9 mouse cellular contexts compared by ENCODE assay signal in genomic region chr1:128622867-128623593, GRCm38 (mm10). TPM values are rescaled to one million over a fixed set of nuclear protein-coding genes. Genes with fewer than 3 reads are reported as not detected.
DNase-seq lines count a peak whose midpoint lies in the region; ATAC-seq and TF ChIP-seq lines count a peak whose summit lies in the region.
"Had no signal": no experiment of that assay in that cellular context is flagged by ENCODE, and none has a peak within 500 bp of the region (broad histone marks: within the 10 kb centered on the region; RNA-seq: fewer than 3 reads in every experiment).

No protein-coding gene starts in this region.

- ATAC-seq in kidney, embryonic 16.5 days (ENCODE audit: low FRiP score, low TSS enrichment) = peak; percentile 68
- ATAC-seq in hematopoietic stem cell, adult 5-6 weeks (replicated peaks in 1 of 2; ENCODE audit: insufficient read depth in 1 of 2, low FRiP score in 2 of 2, low TSS enrichment in 1 of 2, low read depth in 1 of 2, poor library complexity in 2 of 2, severe bottlenecking in 2 of 2) = peak; percentile 72 to 84
- ATAC-seq in midbrain, embryonic 15.5 days (replicated peaks) = peak; percentile 76

- TF ChIP-seq EP300 in MEL (IDR thresholded peaks at IDR 0.05; ENCODE audit: low read depth in 1 of 2, low read length in 2 of 2) = 0 out of 4 replicates have a peak, but pooled peaks of 1 of the 2 experiments have one; percentile 38

- H3K36me3 ChIP-seq in kidney, embryonic 16.5 days (ENCODE audit: insufficient read depth, low read length) = no peaks in the 10 kb centered on the region
- H3K36me3 ChIP-seq in kidney, adult 2 months (ENCODE audit: control insufficient read depth, insufficient read depth, low read length) = no peaks in the 10 kb centered on the region
- H3K36me3 ChIP-seq in MEL (ENCODE audit: control insufficient read depth in 1 of 2, insufficient read depth in 2 of 2, low read length in 2 of 2) = peaks cover 0 to 5% of the 10 kb centered on the region in 2 experiments; a peak in 1 of 4 replicates
- no peaks in the 10 kb centered on the region for H3K36me3 ChIP-seq in midbrain, embryonic 15.5 days (replicated peaks)
- H3K36me3 ChIP-seq: heart, embryonic 15.5 days had no signal

- no peak for TF ChIP-seq CTCF in kidney, adult 2 months (conservative IDR thresholded peaks at IDR 0.05; ENCODE audit: insufficient read depth, insufficient read length, low read depth, low read length)
- no peak for TF ChIP-seq CTCF in MEL (IDR thresholded peaks at IDR 0.05 in 2 of 3, conservative IDR thresholded peaks at IDR 0.05 in 1 of 3; ENCODE audit: control insufficient read depth in 1 of 3, insufficient read depth in 1 of 3, low read depth in 2 of 3, low read length in 3 of 3, poor library complexity in 1 of 3, severe bottlenecking in 1 of 3)

- TF ChIP-seq RAD21 in MEL (IDR thresholded peaks at IDR 0.05; ENCODE audit: low read depth, low read length) = no peak

- no peaks in the 10 kb centered on the region for H3K9me3 ChIP-seq in kidney, embryonic 16.5 days (ENCODE audit: low read length)
- no peaks in the 10 kb centered on the region for H3K9me3 ChIP-seq in MEL (replicated peaks; ENCODE audit: insufficient read depth, low read length)
- no peaks in the 10 kb centered on the region for H3K9me3 ChIP-seq in midbrain, embryonic 15.5 days
- H3K9me3 ChIP-seq: heart, embryonic 15.5 days had no signal

- WGBS in kidney, embryonic 16.5 days = 68% methylated on average over 9 of the region's 9 CpGs
- 31% methylated on average over 9 of the region's 9 CpGs for WGBS in kidney, adult 2 months
- WGBS in midbrain, embryonic 15.5 days = 31% methylated on average over 9 of the region's 9 CpGs

- DNase-seq in kidney, adult 2 months = no peak
- DNase-seq in MEL (ENCODE audit: low read depth, low spot score) = peak; percentile 35
- DNase-seq in thymus, postnatal 0 days (ENCODE audit: low spot score) = no peak
- no peak for DNase-seq in layer of hippocampus, postnatal 25 days (ENCODE audit: extremely low spot score in 1 of 2, low spot score in 1 of 2)
- no peak for DNase-seq in left cerebral cortex, adult 11 months (ENCODE audit: low spot score)

- H3K4me2 ChIP-seq in kidney, embryonic 16.5 days (replicated peaks; ENCODE audit: low read depth, low read length) = no peak overlapping the region
- no peak overlapping the region for H3K4me2 ChIP-seq in midbrain, embryonic 15.5 days
- H3K4me2 ChIP-seq: heart, embryonic 15.5 days had no signal

- H3K27me3 ChIP-seq in kidney, embryonic 16.5 days (ENCODE audit: insufficient read depth, low read length) = no peaks in the 10 kb centered on the region
- no peaks in the 10 kb centered on the region for H3K27me3 ChIP-seq in kidney, adult 2 months (replicated peaks; ENCODE audit: control insufficient read depth, insufficient read depth, low read length)
- H3K27me3 ChIP-seq in MEL (ENCODE audit: control insufficient read depth in 1 of 2, insufficient read depth in 2 of 2, low read length in 2 of 2) = no peaks in the 10 kb centered on the region
- no peaks in the 10 kb centered on the region for H3K27me3 ChIP-seq in midbrain, embryonic 15.5 days (replicated peaks)
- H3K27me3 ChIP-seq: heart, embryonic 15.5 days had no signal

- no peak overlapping the region for H3K27ac ChIP-seq in kidney, embryonic 16.5 days (ENCODE audit: low read length)
- H3K27ac ChIP-seq in kidney, adult 2 months (ENCODE audit: insufficient read depth, low read depth, low read length) = no peak overlapping the region
- H3K27ac ChIP-seq in MEL (ENCODE audit: control insufficient read depth, low read depth, low read length) = no peak overlapping the region
- H3K27ac ChIP-seq in midbrain, embryonic 15.5 days = 0 out of 2 replicates have a peak overlapping the region, but pooled peaks have one; percentile 16
- H3K27ac ChIP-seq: heart, embryonic 15.5 days had no signal

- no peak overlapping the region for H3K9ac ChIP-seq in kidney, embryonic 16.5 days (replicated peaks; ENCODE audit: low read length)
- no peak overlapping the region for H3K9ac ChIP-seq in MEL (ENCODE audit: control insufficient read depth, low read depth, low read length, poor library complexity, severe bottlenecking)
- no peak overlapping the region for H3K9ac ChIP-seq in midbrain, embryonic 15.5 days
- H3K9ac ChIP-seq: heart, embryonic 15.5 days had no signal

- no peaks in the 10 kb centered on the region for H3K79me2 ChIP-seq in MEL (ENCODE audit: control insufficient read depth, insufficient read depth, low read length, poor library complexity)

- no peak overlapping the region for H3K4me3 ChIP-seq in kidney, embryonic 16.5 days (ENCODE audit: low read length)
- H3K4me3 ChIP-seq in kidney, adult 2 months (ENCODE audit: insufficient read depth, low read depth, low read length) = no peak overlapping the region
- H3K4me3 ChIP-seq in MEL (ENCODE audit: control insufficient read depth in 1 of 2, insufficient read depth in 1 of 2, low read depth in 2 of 2, low read length in 2 of 2) = no peak overlapping the region
- no peak overlapping the region for H3K4me3 ChIP-seq in midbrain, embryonic 15.5 days
- H3K4me3 ChIP-seq: heart, embryonic 15.5 days had no signal

- peaks cover 9% of the 10 kb centered on the region for H3K4me1 ChIP-seq in kidney, embryonic 16.5 days (ENCODE audit: insufficient read depth, low read length)
- H3K4me1 ChIP-seq in kidney, adult 2 months (ENCODE audit: control insufficient read depth, insufficient read depth, low read length) = no peaks in the 10 kb centered on the region
- H3K4me1 ChIP-seq in MEL (ENCODE audit: control insufficient read depth in 1 of 2, insufficient read depth in 2 of 2, low read length in 2 of 2) = peaks cover 3% of the 10 kb centered on the region in 2 experiments; a peak in 3 of 4 replicates
- peaks cover 22% of the 10 kb centered on the region for H3K4me1 ChIP-seq in midbrain, embryonic 15.5 days
- H3K4me1 ChIP-seq: heart, embryonic 15.5 days had no signal

- no peak for TF ChIP-seq POLR2A in kidney, adult 2 months (IDR thresholded peaks at IDR 0.05; ENCODE audit: low read depth, low read length)
- no peak for TF ChIP-seq POLR2A in MEL (IDR thresholded peaks at IDR 0.05; ENCODE audit: control insufficient read depth in 1 of 2, insufficient read depth in 1 of 2, low read depth in 1 of 2, low read length in 2 of 2, poor library complexity in 1 of 2)

TF ChIP-seq in MEL, 35 proteins besides CTCF, POLR2A, EP300 and RAD21:
- TF ChIP-seq TAL1 (IDR thresholded peaks at IDR 0.05; ENCODE audit: low read length) (0 out of 2 replicates have a peak, but pooled peaks have one; percentile 5), ZKSCAN1 (IDR thresholded peaks at IDR 0.05; ENCODE audit: low read depth, low read length) (no peak), ETS1 (IDR thresholded peaks at IDR 0.05; ENCODE audit: low read depth, low read length) (peak; percentile 49), ZNF384 (IDR thresholded peaks at IDR 0.05; ENCODE audit: low read depth, low read length) (no peak), MXI1 (IDR thresholded peaks at IDR 0.05; ENCODE audit: low read depth, low read length) (no peak), MYB (IDR thresholded peaks at IDR 0.05; ENCODE audit: low read depth, low read length) (no peak), POLR2AphosphoS2 (IDR thresholded peaks at IDR 0.05; ENCODE audit: low read length) (no peak), TCF12 (IDR thresholded peaks at IDR 0.05; ENCODE audit: low read depth, low read length) (peak; percentile 54; the same call in 1 of the 2 replicates), UBTF (IDR thresholded peaks at IDR 0.05; ENCODE audit: borderline replicate concordance, insufficient read depth, low read depth, low read length) (no peak)

RNA-seq across cellular contexts. Expression of gene Cxcr4, which starts 30.9 kb away (rescaled TPM):
- polyA plus RNA-seq in kidney, embryonic 16.5 days (2015; fragmentation: Nextera tagmentation; extraction: Ambion mirVana) = 8.7 and 9.0 TPM in 2 replicates
- polyA plus RNA-seq in kidney, adult 2 months (2012; rRNA removed) = 12.8 and 22.4 TPM in 2 replicates
- 4.2 and 6.0 TPM in 2 replicates for total RNA-seq in MEL (2012; rRNA removed)
- 10 to 100 TPM in 1 of 2 experiments, not detected in 1; 11.2 TPM for polyA plus RNA-seq in MEL (2012; ENCODE audit: insufficient read depth in 1 of 2, insufficient read length in 2 of 2, low read depth in 1 of 2, low replicate concordance in 2 of 2, missing spikeins in 1 of 2)
- total RNA-seq in hematopoietic stem cell, adult 5-6 weeks (2017) = 97.1 and 99.1 TPM in 2 replicates
- polyA plus RNA-seq in midbrain, embryonic 15.5 days (2015; fragmentation: Nextera tagmentation; extraction: Ambion mirVana) = 7.0 and 7.1 TPM in 2 replicates
- 47.1 and 49.8 TPM in 2 replicates for polyA plus RNA-seq in thymus, postnatal 0 days (2015; fragmentation: Nextera tagmentation; extraction: Ambion mirVana)
- 1 to 10 TPM; 7.7 to 8.9 TPM for total RNA-seq in layer of hippocampus, postnatal 25 days (2021)
